Mouse (Mus musculus) adrenal gland, postnatal 14 days (tissue): ENCODE measurements around the gene Zbtb6. TPM values are rescaled to one million over a fixed set of nuclear protein-coding genes. Genes with fewer than 3 reads are reported as not detected.
A peak's percentile ranks its signal among the peaks of the same experiment; 100 is the strongest.

Source experiments
- DNase-seq: peaks from one replicate; pipeline ENCODE4 v3.0.0; 2021; ENCODE audit warnings: mixed read lengths
- long read RNA-seq, 2 experiments: library from polyadenylated mRNA; stranded (forward); transcript quantifications; one replicate each; pipeline ENCODE4 v2.0.0; 2021
- total RNA-seq: library from RNA; stranded (reverse); gene quantifications from 2 replicates; pipeline ENCODE4 v1.2.3, GENCODE M21; 2021

Zbtb6 gene
- 12.0 and 13.6 TPM in 2 replicates for total RNA-seq
- long read RNA-seq, experiment 1, full-length matches to known transcripts = 1 of 1 reads
- long read RNA-seq, experiment 1, partial matches to known transcripts = 0 of 1 reads
- long read RNA-seq, experiment 1, other reads (novel, unspliced or antisense) = 0 of 1 reads
- long read RNA-seq, experiment 2, full-length matches to known transcripts = 1 of 4 reads
- long read RNA-seq, experiment 2, partial matches to known transcripts = 0 of 4 reads
- long read RNA-seq, experiment 2, other reads (novel, unspliced or antisense) = 3 of 4 reads

DNA sequence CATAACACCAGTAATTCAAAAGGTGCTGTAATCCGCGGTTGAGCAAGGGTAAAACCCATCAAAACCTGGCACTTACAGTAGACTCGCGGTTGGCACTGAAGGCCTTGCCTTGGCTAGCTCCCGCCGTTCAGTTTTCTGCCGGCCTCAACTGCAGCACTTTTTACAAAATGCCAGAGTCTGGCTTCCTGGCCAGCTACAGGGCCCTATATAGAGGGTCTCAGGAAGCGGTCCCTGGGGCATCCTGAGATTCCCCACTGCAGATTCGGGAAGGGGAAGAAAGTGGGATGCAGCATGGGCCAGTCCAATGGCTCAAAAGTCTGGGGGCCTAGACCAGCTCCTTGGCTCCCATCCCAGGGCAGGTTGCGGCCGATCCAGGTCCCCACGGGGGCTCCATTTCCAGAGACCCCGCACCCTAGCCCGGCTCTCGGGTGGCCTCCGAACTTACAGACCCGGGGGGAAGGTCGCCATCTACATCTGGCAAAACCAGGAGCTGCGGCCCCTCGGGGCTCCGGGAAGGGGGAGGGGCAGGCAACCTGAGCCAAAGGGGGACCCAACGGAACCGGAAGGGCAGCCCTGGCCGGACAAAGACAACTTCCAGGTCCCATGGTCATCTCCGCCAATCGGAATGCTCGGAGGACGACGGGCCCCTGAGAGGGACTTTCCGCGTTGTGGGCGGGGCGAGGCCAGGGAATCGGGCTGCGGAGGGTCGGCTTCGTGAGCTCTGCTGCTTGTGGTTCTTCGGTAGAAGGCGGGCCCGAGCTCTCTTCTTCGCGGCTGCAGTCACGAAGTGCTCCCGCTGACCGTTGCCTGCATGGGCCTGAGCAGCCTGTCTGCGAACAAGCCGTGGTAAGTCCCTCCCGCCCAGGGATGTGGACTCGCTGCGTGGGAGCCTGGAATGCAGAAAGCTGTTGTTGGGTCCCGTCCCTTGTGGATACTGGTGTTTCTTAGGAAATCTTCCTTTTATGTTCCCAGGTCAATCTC, at the start of gene Zbtb6, which contains the start of the genes Zbtb26 and Rabgap1:
Gene Zbtb6 (minus strand): TSS at position 561 of the 981 bp plus-strand sequence.
Gene Zbtb26 (minus strand): TSS at position 525 of the 981 bp plus-strand sequence.
Gene Rabgap1 (plus strand): TSS at position 669 of the 981 bp plus-strand sequence.
- DNase-seq = peak; percentile 99

DNA sequence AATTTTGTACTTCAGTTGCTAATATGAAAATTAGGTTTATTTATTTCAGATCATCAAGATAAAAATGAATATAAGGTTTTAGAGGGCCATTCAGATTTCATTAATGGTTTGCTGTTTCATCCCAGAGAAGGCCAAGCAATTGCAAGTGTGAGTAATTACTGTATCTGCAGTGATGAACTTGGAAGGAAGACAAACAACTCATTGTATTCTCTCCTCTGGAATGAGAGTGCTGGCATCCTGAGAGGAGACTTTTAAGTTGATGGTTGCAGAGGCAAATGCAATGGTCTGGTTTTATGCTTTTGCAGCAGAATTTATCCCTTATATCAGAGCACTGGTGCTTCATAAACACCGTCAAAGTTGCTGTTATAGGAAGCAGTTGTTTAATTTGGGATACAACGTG, 46.0 kb upstream of the Zbtb6 start:
- no peak for DNase-seq

DNA sequence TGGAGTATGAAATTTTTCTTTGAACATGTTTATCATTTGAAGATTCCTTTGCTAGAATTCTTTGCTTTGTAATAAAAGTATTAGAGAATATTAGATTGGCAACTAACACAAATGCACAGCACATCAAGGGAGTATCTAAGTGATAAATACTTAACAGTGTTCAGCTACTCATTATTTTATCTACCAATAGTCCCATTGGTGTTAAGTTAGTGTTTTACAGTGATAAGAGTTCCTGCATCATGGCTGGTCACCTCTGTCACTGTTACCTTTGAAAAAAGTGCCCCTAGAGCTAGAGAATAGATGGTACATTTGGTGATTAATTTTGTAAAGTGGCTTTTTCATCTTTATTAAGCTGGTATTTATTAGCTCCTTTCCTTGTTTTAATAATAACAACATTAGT, 43.4 kb upstream of the Zbtb6 start:
- DNase-seq = no peak

DNA sequence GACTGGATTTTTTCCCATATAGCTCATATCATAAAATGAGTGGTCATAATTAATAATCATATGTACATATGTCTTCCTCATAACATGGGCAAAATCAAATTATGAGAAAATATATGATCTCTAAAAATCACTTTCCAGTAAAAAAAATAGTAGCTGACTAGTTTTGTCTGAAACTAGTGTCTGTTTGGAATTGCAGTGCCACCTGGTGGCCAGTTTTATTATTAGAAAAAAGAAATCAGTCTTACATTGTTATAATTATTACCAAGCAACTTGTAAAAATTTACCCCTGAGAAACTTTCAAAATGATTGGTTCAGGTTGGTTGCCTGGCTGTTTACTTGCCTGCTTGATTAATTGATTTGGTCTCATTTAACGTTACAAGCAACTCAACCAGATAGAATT, 42.4 kb upstream of the Zbtb6 start:
- peak; percentile 39 for DNase-seq

DNA sequence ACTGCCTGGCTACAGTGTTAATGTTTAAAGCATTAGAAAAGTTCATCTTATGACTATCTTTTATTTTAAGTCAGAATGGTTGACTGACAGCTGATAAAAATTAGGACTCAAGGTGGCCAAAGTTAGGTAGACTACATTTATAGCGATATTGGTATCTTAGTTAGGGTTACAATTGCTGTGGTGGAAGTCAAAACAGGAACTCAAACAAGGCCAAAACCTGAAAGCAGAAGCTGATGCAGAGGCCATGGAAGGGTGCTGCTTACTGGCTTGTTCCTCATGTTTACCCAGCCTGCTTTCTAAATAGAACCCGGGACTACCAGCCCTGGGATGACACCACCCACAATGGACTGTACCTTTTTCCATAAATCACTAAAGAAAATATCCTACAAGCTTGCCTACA, 41.2 kb upstream of the Zbtb6 start:
- DNase-seq = no peak

DNA sequence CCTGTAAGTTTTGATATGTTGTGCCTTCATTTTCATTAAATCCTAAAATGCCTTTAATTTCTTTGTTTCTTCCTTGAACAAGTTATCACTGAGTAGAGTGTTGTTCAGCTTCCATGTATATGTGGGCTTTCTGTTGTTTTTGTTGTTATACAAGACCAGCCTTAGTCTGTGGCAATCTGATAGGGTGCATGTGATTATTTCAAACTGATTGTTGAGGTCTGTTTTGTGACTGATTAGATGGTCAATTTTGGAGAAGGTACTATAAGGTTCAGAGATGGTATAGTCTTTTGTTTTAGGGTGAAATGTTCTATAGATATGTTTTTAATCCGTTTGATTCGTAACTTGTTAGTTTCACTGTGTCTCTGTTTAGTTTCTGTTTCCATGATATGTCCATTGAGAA, 37.1 kb upstream of the Zbtb6 start:
- DNase-seq = no peak

DNA sequence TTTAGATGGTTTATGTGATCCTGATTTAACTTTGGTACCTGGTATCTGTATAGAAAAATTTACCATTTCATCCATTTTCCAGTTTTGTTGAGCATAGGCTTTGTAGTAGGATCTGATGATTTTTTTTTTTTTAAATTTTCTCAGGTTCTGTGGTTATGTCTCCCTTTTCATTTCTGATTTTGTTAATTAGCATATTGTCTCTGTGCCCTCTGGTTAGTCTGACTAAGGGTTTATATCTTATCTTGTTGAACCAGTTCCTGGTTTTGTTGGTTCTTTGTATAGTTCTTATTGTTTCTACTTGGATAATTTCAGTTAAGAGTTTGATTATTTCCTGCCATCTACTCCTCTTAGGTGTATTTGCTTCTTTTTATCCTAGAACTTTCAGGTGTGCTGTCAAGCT, 36.6 kb upstream of the Zbtb6 start:
- no peak for DNase-seq

DNA sequence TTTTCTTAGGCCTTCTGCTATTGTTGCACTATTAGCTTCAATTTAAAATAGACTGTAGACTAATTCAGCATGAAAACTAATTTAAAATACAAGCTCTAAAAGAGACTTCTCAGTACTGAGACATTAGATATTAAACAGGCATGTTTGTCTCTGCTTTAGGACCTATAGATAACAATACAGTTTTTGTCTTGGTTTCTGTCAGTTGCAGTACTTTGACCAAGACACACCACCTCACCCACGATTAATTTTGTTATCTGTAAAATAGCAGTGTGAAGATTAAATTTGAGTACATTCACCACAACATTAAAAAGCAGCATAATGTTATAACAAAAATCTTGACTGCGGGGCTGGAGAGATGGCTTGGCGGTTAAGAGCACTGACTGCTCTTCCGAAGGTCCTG, 23.3 kb upstream of the Zbtb6 start:
- no peak for DNase-seq

DNA sequence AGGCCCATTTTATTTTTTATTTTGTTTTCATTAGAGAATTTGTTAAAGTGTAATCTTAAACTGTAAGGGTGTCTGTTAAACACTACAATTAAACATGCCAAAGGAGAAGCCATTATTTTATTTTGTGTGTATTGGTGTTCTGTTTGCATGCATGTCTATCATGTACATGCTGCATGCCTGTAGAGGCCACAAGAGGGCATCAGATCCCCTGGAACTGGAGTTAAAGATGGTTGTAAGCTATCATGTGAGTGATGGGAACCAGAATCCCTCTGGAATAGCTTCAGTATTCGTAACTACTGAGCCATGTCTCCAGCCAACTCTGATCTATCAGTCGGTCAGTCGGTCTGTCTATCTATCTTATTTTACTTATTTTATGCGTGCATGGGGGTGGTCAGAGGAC, 17.7 kb upstream of the Zbtb6 start:
- no peak for DNase-seq

DNA sequence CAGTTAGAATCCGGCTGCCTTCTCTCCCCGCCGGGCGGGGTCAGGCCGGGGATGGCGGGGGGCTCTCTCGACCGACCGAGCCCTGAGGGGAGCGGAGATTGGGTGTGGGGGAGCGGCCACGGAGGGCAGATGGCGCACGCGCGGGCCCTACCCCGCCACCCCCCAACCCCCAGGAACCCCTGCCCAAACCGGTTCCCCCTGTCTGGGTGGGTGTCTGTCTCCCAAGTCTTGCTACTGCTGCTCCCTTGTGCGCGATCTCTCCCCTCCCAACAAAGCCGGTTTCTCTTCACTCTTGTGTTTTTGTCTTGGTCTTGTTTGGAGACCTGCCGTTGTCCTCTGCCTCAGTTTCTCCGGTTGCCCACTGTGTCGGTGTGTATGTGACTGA, 9.4 kb upstream of the Zbtb6 start:
- no peak for DNase-seq

DNA sequence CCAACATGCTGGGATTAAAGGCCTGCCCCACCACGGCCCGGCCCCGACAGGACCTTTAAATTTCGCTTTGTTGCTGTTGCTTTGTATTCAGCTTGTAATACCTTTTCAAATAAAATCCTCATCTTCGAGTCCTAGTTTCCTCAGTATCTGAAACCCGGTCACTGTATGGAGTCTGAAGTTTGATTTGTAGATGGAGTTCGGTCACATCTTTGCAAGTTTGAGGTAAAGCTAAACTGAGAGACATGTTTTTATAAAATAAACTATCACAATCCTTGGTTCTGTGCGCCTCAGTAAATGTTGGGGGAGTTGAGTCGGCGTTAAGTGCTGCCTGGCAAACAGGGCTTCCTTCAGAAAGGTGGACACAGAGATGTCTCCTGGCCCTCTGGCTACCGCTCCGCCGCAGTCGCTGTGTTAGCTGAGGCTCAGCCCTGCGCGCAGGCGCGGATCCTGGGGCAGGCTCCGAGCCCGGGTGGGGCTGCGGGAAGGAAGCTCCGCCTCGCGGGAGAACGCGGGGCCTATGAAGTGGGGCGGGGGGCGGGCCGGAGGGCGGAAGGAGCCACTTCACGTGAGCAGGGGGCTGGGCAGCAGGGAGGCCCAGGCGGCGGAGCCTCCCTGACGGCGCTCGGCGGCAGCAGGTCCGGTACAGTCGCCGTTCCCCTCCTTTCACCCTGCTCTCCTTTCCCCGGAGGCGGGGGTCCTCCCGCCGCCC, 8.8 kb upstream of the Zbtb6 start:
- DNase-seq = peak; percentile 98

DNA sequence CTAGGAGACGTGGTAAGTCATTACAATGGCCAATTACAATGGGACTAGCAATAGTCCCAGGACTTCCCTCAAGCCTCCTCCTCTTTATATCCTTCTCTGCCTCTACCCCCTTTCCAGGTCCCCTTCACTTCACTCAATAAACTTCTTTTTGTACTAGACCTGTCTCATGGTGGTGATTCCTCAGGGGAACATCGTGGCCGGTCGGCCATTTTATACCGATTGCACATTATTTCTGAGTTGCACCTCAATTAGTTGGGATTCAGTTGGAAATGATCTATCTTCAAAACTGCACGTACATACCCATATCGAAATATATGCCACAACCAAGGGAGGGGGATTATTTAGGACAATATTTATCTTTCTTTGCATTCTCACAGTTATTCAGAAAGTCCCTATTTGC, 11.4 kb downstream of the Zbtb6 start:
- DNase-seq = peak; percentile 22

DNA sequence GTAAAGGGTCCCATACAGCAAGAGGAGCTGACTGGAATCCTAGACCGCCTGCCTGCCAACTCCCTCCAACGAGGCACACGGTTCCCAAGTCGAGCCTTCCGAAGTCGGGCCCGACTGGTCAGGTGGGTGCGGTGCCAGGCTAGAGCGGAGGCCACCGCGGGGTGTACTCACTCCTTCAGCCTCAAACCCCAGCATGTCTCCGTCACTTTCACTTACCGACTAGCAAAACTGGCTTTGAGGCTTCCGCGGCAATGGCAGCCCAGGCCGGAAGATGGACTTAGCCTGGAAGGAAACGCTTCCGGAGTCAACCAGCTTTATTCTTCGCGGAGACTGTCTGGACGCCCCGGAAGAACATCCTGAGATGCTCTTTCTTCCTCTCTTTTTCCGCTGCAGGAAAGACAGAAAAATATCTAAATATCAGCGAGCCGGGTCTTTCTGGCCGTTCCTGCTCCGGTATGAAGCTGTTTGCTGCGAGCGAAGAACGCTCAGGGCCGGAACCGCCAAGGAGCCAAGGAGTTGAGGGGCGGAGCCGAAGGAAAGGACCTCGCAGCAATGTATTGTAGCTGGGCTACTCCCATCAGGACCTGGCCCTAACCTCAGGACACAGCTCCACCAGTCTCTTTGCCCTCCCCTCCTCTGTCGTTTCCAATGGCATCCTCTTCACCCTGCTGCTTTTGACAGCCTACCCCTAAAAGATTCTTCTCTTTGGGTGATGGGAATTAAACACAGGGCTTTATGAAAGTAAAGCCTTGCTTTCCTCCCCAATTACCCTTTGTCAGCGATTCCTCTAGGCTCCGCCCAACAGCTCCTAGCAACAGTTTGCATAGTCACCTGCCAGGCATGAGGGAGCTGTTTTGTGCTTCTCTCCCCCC, 12.1 kb downstream of the Zbtb6 start:
- DNase-seq = peak; percentile 91

DNA sequence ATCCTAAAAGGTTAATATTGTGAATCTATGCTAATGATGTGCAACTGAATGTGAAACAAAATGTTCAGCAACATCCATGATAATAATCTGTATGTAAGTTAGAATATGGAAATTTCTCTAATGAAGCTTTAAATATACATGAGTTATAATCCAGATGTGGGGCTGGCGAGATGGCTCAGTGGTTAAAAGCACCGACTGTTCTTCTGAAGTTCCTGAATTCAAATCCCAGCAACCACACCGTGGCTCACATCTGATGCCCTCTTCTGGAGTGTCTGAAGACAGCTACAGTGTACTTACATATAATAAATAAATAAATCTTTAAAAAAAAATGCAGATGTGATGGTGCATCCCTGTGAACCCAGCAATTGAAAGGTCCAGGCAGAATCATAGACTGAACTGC, 19.3 kb downstream of the Zbtb6 start:
- no peak for DNase-seq

DNA sequence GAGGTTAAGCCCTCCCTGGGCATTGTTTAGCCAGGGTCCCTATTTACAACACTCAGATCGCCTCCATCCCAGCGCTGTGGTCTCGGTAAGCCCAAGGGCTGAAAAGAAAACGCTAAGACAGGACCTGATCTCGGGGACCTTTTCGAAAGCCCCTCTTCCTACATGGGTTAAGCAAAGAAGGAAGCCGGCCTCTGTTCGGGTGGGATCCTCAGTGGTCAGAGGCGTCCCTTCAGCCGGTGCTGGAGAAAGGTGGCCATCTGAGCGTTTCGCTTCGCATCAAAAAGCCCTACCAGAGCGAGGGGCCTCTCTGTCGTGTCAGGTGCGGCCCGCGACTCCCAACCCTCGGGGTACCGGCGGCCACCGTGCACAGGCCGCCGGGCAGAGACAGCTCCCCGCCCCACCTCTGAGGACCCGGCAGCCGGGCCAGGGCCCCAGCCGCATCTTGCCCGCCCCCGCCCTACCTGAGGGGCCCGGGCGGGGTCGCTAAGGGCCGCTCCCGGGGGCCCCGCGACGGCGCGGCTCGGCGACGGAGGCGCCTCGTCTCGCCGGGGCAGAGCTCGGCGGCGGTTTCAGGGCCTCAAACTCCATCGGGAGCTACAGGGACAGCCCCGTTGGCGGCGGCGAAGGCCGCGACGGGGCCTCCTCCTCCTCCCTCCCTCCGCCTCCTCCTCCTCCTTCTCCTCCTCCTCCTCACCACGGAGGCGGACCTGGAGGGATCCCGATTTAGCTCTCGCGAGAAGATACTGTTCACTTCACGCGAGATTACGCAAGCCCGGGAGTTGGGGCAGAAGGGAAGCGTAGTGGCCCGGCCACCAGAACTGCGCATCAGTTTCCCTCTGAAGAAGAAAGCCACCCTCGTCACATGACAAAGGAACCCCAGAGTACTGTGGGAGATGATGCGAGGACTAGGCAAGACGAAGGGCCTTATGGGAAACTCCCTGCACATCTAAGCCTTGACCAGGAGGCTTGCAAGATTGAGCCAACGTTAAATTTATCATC, 20.4 kb downstream of the Zbtb6 start, which contains the start of gene Rc3h2:
Gene Rc3h2 (minus strand): TSS at position 598 of the 999 bp plus-strand sequence.
- peak; percentile 97 for DNase-seq

DNA sequence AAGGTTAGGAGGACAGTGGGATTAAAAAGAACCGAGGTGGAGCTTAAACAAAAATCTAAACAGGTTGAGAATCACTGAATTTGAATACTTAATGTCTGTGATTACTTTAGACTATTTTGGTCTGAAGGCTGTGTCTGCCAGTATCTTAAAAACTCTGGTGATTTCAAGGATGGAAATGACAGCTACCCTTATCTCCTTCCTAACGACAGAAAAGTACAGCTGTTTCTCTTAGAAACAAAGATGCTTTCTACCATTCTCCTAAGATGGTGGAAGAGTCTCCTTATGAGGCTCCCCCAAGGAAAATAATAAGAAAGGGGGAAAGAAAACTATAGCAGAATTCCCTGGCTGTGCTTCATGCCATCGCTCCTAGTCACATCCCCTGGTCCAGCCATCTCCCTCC, 21.1 kb downstream of the Zbtb6 start:
- DNase-seq = no peak

DNA sequence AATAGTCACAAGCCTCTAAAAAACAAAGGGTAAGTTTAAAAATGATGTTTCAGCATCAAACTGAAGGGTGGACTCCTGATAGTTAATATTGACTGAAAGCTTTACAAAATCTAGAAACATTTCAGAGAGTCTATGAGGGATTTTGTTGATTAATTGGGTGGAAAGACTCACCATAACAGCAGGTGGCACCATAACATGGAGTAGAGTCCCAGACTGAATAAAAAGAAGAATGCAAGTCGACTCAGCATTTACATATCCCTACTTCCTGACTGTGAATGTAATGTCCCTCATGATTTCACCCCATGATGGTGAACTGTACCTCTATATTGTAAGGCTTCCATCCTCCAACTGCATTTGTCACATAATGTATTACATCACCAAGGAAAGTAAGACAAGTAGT, 47.4 kb downstream of the Zbtb6 start:
- DNase-seq = no peak

DNA sequence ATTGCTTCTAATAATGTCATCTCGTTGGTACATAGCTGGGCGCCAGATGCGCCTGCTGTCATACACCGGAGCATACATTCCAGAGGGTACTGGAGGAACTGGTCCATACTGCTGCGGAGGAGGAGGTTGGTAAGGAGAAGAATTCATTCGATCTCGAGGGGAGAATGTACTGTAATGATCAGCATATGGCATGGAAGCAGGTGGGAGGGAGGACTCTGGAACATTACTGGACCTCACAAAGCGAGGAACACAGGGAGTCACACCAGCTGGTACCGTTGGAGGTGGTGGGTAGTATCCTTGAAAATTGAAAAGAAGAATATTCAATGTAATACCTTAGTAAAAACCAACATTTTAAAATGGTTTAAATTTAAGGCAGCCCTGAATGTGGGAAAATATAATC, 60.0 kb downstream of the Zbtb6 start:
- DNase-seq = no peak

DNA sequence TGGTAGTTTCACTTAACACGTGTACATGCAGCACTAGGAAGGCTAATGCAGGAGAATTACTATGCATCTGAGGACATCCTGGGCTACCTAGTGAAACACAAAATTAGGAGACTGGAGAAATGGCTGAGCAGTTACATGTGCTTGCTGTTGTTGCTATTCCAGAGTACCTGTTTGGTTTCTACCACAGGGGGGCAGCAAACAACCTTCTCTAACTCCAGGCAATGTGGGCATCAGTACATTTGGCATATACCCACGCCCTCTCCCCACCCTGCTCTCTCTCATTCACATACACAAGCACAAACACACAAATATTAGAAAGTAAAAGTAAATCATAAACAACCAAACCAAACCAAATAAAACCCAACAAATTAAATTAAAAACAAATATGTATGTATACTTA, 62.8 kb downstream of the Zbtb6 start:
- peak; percentile 77 for DNase-seq

DNA sequence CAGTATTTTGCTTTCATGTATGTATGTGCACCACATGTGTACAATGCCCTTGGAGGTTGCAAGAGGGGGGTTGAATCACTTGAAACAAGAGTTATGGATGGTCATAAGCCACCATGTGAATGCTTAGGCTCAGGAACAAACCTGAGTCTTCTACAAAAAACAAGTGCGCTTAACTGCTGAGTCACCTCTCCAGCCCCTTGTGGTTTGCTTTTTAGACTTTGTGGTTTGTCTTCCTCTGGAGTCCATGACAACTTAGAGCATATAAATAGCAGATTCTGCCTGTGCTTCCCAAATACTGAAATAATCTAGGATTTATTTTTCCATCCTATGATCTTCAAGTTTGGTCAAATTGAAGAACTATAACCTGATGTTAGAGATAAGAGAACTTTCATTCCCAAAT, 67.0 kb downstream of the Zbtb6 start:
- no peak for DNase-seq
